Mouse (Mus musculus): ENCODE results near the gene Sertad2. TPM values are rescaled to one million over a fixed set of nuclear protein-coding genes. Genes with fewer than 3 reads are reported as not detected.

The Sertad2 gene
- polyA plus RNA-seq, 1 experiment from 2014 or later, result 52.4 TPM

GRCm38 (mm10) chr11:20576046-20576635, 33.1 kb downstream of the Sertad2 start:
- no peaks in the 10 kb centered on the region for H3K9me3 ChIP-seq (replicated peaks)
- no peak overlapping the region for H3K4me3 ChIP-seq (replicated peaks)
- H3K27me3 ChIP-seq, result no peaks in the 10 kb centered on the region
- peaks cover 11% of the 10 kb centered on the region for H3K4me1 ChIP-seq
- H3K4me2 ChIP-seq (replicated peaks), result no peak overlapping the region
- H3K36me3 ChIP-seq, result no peaks in the 10 kb centered on the region
- ATAC-seq (ENCODE audit: insufficient number of reproducible peaks, low FRiP score, low TSS enrichment, low read depth), result 0 out of 2 replicates have a peak, but pooled peaks have one; percentile 52
- H3K27ac ChIP-seq (replicated peaks), result peak overlapping the region; percentile 44
- no peak overlapping the region for H3K9ac ChIP-seq
- WGBS, result 22% methylated on average over 8 of the region's 8 CpGs

- H3K4me1 ChIP-seq, result no peaks in the 10 kb centered on the region
- 92% methylated on average over 2 of the region's 2 CpGs for WGBS
- H3K4me3 ChIP-seq (replicated peaks), result no peak overlapping the region
- no peak overlapping the region for H3K4me2 ChIP-seq (replicated peaks)
- H3K9me3 ChIP-seq (replicated peaks), result no peaks in the 10 kb centered on the region
- no peaks in the 10 kb centered on the region for H3K27me3 ChIP-seq
- no peak overlapping the region for H3K27ac ChIP-seq (replicated peaks)
- no peak overlapping the region for H3K9ac ChIP-seq
- no peaks in the 10 kb centered on the region for H3K36me3 ChIP-seq
- no peak for ATAC-seq (ENCODE audit: insufficient number of reproducible peaks, low FRiP score, low TSS enrichment, low read depth)
These were observed 39.7 kb downstream of the Sertad2 start for GRCm38 (mm10) chr11:20582758-20583157.

GRCm38 (mm10) chr11:20585297-20585696, 42.2 kb downstream of the Sertad2 start:
- H3K4me2 ChIP-seq (replicated peaks), result no peak overlapping the region
- no peaks in the 10 kb centered on the region for H3K9me3 ChIP-seq (replicated peaks)
- no peak for ATAC-seq (ENCODE audit: insufficient number of reproducible peaks, low FRiP score, low TSS enrichment, low read depth)
- WGBS, result 69% methylated on average over 1 of the region's 1 CpGs
- 0 out of 2 replicates have a peak, but pooled peaks cover 8% of the 10 kb centered on the region for H3K4me1 ChIP-seq
- H3K9ac ChIP-seq, result no peak overlapping the region
- no peaks in the 10 kb centered on the region for H3K27me3 ChIP-seq
- no peak overlapping the region for H3K4me3 ChIP-seq (replicated peaks)
- H3K36me3 ChIP-seq, result no peaks in the 10 kb centered on the region
- H3K27ac ChIP-seq (replicated peaks), result no peak overlapping the region

GRCm38 (mm10) chr11:20586180-20586579, 43.1 kb downstream of the Sertad2 start:
- H3K4me1 ChIP-seq, result 0 out of 2 replicates have a peak, but pooled peaks cover 8% of the 10 kb centered on the region
- no peaks in the 10 kb centered on the region for H3K27me3 ChIP-seq
- H3K4me2 ChIP-seq (replicated peaks), result no peak overlapping the region
- H3K4me3 ChIP-seq (replicated peaks), result no peak overlapping the region
- no peaks in the 10 kb centered on the region for H3K36me3 ChIP-seq
- H3K9ac ChIP-seq, result no peak overlapping the region
- H3K27ac ChIP-seq (replicated peaks), result no peak overlapping the region
- H3K9me3 ChIP-seq (replicated peaks), result no peaks in the 10 kb centered on the region
- no peak for ATAC-seq (ENCODE audit: insufficient number of reproducible peaks, low FRiP score, low TSS enrichment, low read depth)

GRCm38 (mm10) chr11:20589393-20589792, 46.3 kb downstream of the Sertad2 start:
- H3K36me3 ChIP-seq, result no peaks in the 10 kb centered on the region
- peaks cover 12% of the 10 kb centered on the region for H3K4me1 ChIP-seq
- WGBS, result 28% methylated on average over 2 of the region's 2 CpGs
- H3K27ac ChIP-seq (replicated peaks), result 0 out of 2 replicates have a peak overlapping the region, but pooled peaks have one; percentile 0
- H3K9ac ChIP-seq, result no peak overlapping the region
- H3K9me3 ChIP-seq (replicated peaks), result no peaks in the 10 kb centered on the region
- ATAC-seq (ENCODE audit: insufficient number of reproducible peaks, low FRiP score, low TSS enrichment, low read depth), result no peak
- H3K4me3 ChIP-seq (replicated peaks), result no peak overlapping the region
- H3K27me3 ChIP-seq, result no peaks in the 10 kb centered on the region
- no peak overlapping the region for H3K4me2 ChIP-seq (replicated peaks)

- Histone ChIP-seq H3K4me2 (replicated peaks) (no peak overlapping the region), H3K4me3 (replicated peaks) (no peak overlapping the region), H3K27me3 (no peaks in the 10 kb centered on the region), H3K27ac (replicated peaks) (no peak overlapping the region), H3K36me3 (no peaks in the 10 kb centered on the region), H3K9me3 (replicated peaks) (no peaks in the 10 kb centered on the region), H3K9ac (no peak overlapping the region), H3K4me1 (peaks cover 19% of the 10 kb centered on the region)
- WGBS, result 74% methylated on average over 3 of the region's 3 CpGs
- no peak for ATAC-seq (ENCODE audit: insufficient number of reproducible peaks, low FRiP score, low TSS enrichment, low read depth)
These were observed 49.0 kb downstream of the Sertad2 start for GRCm38 (mm10) chr11:20592010-20592409.

- Histone ChIP-seq H3K4me2 (replicated peaks) (no peak overlapping the region), H3K36me3 (no peaks in the 10 kb centered on the region), H3K4me3 (replicated peaks) (no peak overlapping the region), H3K9me3 (replicated peaks) (no peaks in the 10 kb centered on the region), H3K27me3 (no peaks in the 10 kb centered on the region), H3K9ac (no peak overlapping the region), H3K27ac (replicated peaks) (peak overlapping the region; percentile 68), H3K4me1 (peaks cover 11% of the 10 kb centered on the region)
- WGBS, result 57% methylated on average over 22 of the region's 22 CpGs
- ATAC-seq (ENCODE audit: insufficient number of reproducible peaks, low FRiP score, low TSS enrichment, low read depth), result no peak
These were observed 51.5 kb downstream of the Sertad2 start for GRCm38 (mm10) chr11:20594229-20595201.

- no peak for ATAC-seq (ENCODE audit: insufficient number of reproducible peaks, low FRiP score, low TSS enrichment, low read depth)
- H3K4me1 ChIP-seq, result peaks cover 7% of the 10 kb centered on the region; the same call in 1 of the 2 replicates
- 33% methylated on average over 24 of the region's 24 CpGs for WGBS
- H3K4me3 ChIP-seq (replicated peaks), result 0 out of 2 replicates have a peak overlapping the region, but pooled peaks have one; percentile 2
- H3K27ac ChIP-seq (replicated peaks), result peak overlapping the region; percentile 28; the same call in 1 of the 2 replicates
- no peaks in the 10 kb centered on the region for H3K36me3 ChIP-seq
- no peak overlapping the region for H3K9ac ChIP-seq
- H3K27me3 ChIP-seq, result no peaks in the 10 kb centered on the region
- H3K9me3 ChIP-seq (replicated peaks), result no peaks in the 10 kb centered on the region
- peak overlapping the region; percentile 38 for H3K4me2 ChIP-seq (replicated peaks)
These were observed 60.2 kb downstream of the Sertad2 start for GRCm38 (mm10) chr11:20603066-20603812.

- no peak overlapping the region for H3K4me2 ChIP-seq (replicated peaks)
- WGBS, result 82% methylated on average over 4 of the region's 4 CpGs
- no peaks in the 10 kb centered on the region for H3K36me3 ChIP-seq
- no peak overlapping the region for H3K4me3 ChIP-seq (replicated peaks)
- H3K27ac ChIP-seq (replicated peaks), result no peak overlapping the region
- H3K9me3 ChIP-seq (replicated peaks), result no peaks in the 10 kb centered on the region
- H3K4me1 ChIP-seq, result peaks cover 7% of the 10 kb centered on the region; the same call in 1 of the 2 replicates
- no peak for ATAC-seq (ENCODE audit: insufficient number of reproducible peaks, low FRiP score, low TSS enrichment, low read depth)
- H3K9ac ChIP-seq, result no peak overlapping the region
- H3K27me3 ChIP-seq, result no peaks in the 10 kb centered on the region
These were observed 61.1 kb downstream of the Sertad2 start for GRCm38 (mm10) chr11:20604119-20604518.

GRCm38 (mm10) chr11:20605613-20606012, 62.6 kb downstream of the Sertad2 start:
- H3K4me1 ChIP-seq, result peaks cover 7% of the 10 kb centered on the region; the same call in 1 of the 2 replicates
- no peak for ATAC-seq (ENCODE audit: insufficient number of reproducible peaks, low FRiP score, low TSS enrichment, low read depth)
- no peaks in the 10 kb centered on the region for H3K9me3 ChIP-seq (replicated peaks)
- no peaks in the 10 kb centered on the region for H3K36me3 ChIP-seq
- H3K4me2 ChIP-seq (replicated peaks), result no peak overlapping the region
- no peak overlapping the region for H3K4me3 ChIP-seq (replicated peaks)
- no peaks in the 10 kb centered on the region for H3K27me3 ChIP-seq
- H3K27ac ChIP-seq (replicated peaks), result no peak overlapping the region
- WGBS, result 57% methylated on average over 7 of the region's 7 CpGs
- H3K9ac ChIP-seq, result no peak overlapping the region

- 74% methylated on average over 11 of the region's 11 CpGs for WGBS
- Histone ChIP-seq H3K9me3 (replicated peaks) (no peaks in the 10 kb centered on the region), H3K4me1 (peaks cover 2% of the 10 kb centered on the region; the same call in 1 of the 2 replicates)
These were observed 65.4 kb downstream of the Sertad2 start for GRCm38 (mm10) chr11:20608442-20608841.

More at GRCm38 (mm10) chr11:20608442-20608841, 65.4 kb downstream of the Sertad2 start:
- no peak overlapping the region for H3K4me3 ChIP-seq (replicated peaks)
- H3K9ac ChIP-seq, result no peak overlapping the region
- H3K27me3 ChIP-seq, result no peaks in the 10 kb centered on the region
- H3K4me2 ChIP-seq (replicated peaks), result no peak overlapping the region
- no peak; the same call in 1 of the 2 replicates for ATAC-seq (ENCODE audit: insufficient number of reproducible peaks, low FRiP score, low TSS enrichment, low read depth)
- no peaks in the 10 kb centered on the region for H3K36me3 ChIP-seq
- H3K27ac ChIP-seq (replicated peaks), result 0 out of 2 replicates have a peak overlapping the region, but pooled peaks have one; percentile 11

Data from embryonic facial prominence, embryonic 15.5 days (tissue).